Mouse (Mus musculus) gastrocnemius, adult 8-10 months (tissue): ENCODE measurements around the gene Maml1. TPM values are rescaled to one million over a fixed set of nuclear protein-coding genes. Genes with fewer than 3 reads are reported as not detected.

Experiments
- DNase-seq, 2 experiments: peaks; one replicate each; pipeline ENCODE4 v3.0.0; 2022; ENCODE audit warnings: low spot score in 2 of 2
- total RNA-seq, 4 experiments: library from RNA; stranded (reverse); gene quantifications; 2 replicates each; pipeline ENCODE4 v1.2.4; 2022

The Maml1 gene
- total RNA-seq, 4 experiments from 2014 or later = 4.7 to 5.9 (median 5.4) TPM

GRCm38 (mm10) chr11:50223783-50224662 is 68.1 kb downstream of the Maml1 start:
- DNase-seq = no peak

- DNase-seq = no peak
Observed at GRCm38 (mm10) chr11:50222559-50223276, 69.4 kb downstream of the Maml1 start.

- no peak for DNase-seq
Observed at GRCm38 (mm10) chr11:50219833-50220232, 72.3 kb downstream of the Maml1 start.

GRCm38 (mm10) chr11:50217811-50218210 is 74.3 kb downstream of the Maml1 start:
- DNase-seq = no peak

GRCm38 (mm10) chr11:50216724-50217366 is 75.3 kb downstream of the Maml1 start:
- DNase-seq = no peak

- no peak for DNase-seq
Observed at GRCm38 (mm10) chr11:50215633-50216032, 76.5 kb downstream of the Maml1 start.

GRCm38 (mm10) chr11:50214631-50215030 is 77.5 kb downstream of the Maml1 start:
- no peak for DNase-seq

- DNase-seq = peak; percentile 80 to 87
Observed at GRCm38 (mm10) chr11:50212848-50213758, 79.0 kb downstream of the Maml1 start.

DNA sequence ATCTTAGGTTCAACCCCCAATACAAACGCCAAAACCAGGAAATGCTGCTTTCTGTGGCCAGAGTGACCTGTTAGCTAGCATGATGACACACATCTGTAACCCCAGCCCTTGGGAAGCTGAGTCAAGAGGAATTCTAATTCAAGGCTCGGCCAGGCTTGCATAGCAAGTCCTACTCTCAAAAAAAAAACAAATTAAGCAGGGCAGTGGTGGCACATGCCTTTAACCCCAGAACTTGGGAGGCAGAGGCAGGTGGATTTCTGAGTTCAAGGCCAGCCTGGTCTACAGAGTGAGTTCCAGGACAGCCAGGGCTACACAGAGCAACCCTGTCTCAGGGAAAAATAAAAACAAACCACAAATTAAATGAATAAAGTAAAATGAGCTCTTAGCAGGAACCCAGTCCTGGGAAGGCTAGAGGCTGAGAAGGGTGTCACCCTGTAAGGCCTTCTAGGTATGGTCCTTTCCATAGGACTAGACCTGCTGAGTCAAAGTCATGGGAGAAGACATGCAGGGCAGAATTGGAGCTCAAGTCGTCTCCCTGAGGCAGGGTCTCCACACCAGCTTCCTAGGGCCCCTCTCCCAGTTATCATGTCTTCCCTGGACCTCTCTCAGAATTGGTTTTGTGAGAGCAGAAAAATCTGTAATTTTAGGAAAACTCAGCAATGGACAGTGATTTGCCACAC is 79.9 kb downstream of the Maml1 start:
- no peak for DNase-seq

DNA sequence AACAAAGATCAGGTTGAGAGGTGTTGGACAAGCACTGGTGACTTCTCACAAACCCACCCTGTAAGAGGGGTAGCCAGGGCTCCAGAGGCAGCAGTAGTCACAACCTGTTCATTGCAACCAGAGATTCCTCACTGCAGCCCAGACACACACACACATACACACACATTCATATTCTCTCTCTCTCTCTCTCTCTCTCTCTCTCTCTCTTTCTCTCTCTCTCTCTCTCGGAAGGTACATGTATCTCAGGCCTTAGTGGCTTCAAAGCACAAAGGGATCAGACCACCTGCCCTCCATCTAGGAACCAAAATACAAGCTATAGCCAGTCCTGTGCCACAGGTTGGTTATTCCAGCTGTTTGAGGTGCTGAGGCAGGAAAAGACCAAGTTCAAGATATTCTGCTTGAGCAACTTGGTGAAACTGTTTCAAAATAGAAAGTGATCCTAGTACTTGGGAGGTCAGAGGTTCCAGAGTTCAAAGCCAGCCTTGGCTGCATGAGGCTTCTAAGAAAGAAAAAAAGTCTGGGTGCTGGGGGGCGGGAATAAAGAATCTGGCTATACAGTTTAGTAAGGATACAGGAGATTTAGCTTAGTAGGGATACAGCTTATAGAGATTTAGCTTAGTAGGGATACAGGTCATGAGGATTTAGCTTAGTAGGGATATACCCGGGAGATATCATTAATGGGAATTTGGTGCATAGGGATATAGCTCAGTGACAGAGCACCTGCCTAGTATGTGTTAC is 80.6 kb downstream of the Maml1 start:
- DNase-seq = no peak

DNA sequence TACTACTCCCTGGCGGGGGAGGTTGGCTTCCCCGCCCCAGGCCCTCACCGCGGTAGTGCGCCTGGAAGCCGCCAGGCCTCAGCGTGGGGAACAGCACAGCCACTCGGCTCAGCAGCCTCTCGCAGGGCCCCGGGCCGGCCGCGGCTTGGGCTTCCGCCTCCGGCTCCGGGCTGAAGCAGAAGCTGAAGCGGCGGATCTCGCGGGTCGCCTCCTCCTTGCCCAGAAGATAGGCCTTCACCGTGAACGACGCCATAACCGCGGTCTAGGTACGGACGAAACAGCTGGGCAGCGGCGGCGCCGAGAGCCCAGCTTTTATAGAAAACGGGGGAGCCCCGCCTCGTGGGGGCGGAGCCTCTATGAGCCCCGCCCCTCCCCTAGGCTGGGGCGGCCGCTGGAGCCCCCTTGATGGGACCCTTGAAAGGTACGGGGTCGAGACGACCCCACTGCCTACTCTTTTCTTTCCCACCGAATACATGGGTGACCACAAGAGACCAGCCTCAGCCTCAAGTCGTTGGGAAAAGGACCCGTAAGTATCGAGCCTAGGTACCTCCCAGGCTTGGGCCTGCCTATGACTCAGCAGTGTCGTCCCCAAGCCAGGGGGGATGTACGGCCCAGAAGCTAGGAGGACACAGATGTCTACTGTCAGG is 81.5 kb downstream of the Maml1 start, which contains the start of the genes Sqstm1 and Mgat4b:
Gene Sqstm1 (minus strand): TSS at position 323 of the 647 bp plus-strand sequence.
Gene Mgat4b (plus strand): TSS at position 386 of the 647 bp plus-strand sequence.
- peak; percentile 74 to 80 for DNase-seq

- DNase-seq = peak; percentile 79 to 88
Observed at GRCm38 (mm10) chr11:50210101-50210504, 82.0 kb downstream of the Maml1 start.

GRCm38 (mm10) chr11:50208039-50208438 is 84.1 kb downstream of the Maml1 start:
- no peak for DNase-seq

- no peak for DNase-seq
Observed at GRCm38 (mm10) chr11:50207344-50207743, 84.8 kb downstream of the Maml1 start.

GRCm38 (mm10) chr11:50206037-50206436 is 86.1 kb downstream of the Maml1 start:
- DNase-seq = no peak
